Mouse (Mus musculus) ES-Bruce4 (cell line): ENCODE results near the gene Nsun7. TPM values are rescaled to one million over a fixed set of nuclear protein-coding genes. Genes with fewer than 3 reads are reported as not detected.

ENCODE experiments used
- H3K27ac ChIP-seq: 2 replicates; pipeline ENCODE4 v1.5.1; 2012; ENCODE audit warnings: low read length, inconsistent platforms; ENCODE audit not compliant: insufficient read depth
- H3K27me3 ChIP-seq: 2 replicates; pipeline ENCODE4 v1.6.1; 2012; ENCODE audit warnings: mild to moderate bottlenecking, low read length, inconsistent platforms; ENCODE audit not compliant: control insufficient read depth, poor library complexity, insufficient read depth, severe bottlenecking
- H3K36me3 ChIP-seq: 2 replicates; pipeline ENCODE4 v1.6.1; 2012; ENCODE audit warnings: inconsistent platforms, mild to moderate bottlenecking, low read length, moderate library complexity; ENCODE audit not compliant: control insufficient read depth, poor library complexity, insufficient read depth, severe bottlenecking
- H3K4me1 ChIP-seq: one replicate; pipeline ENCODE4 v1.8.1; 2011; ENCODE audit warnings: low read length; ENCODE audit not compliant: control insufficient read depth, insufficient read depth
- H3K4me3 ChIP-seq: 2 replicates; pipeline ENCODE4 v1.5.1; 2011; ENCODE audit warnings: low read depth, mild to moderate bottlenecking, low read length
- H3K9ac ChIP-seq: 2 replicates; pipeline ENCODE4 v1.6.1; 2012; ENCODE audit warnings: low read depth, mild to moderate bottlenecking, inconsistent platforms; ENCODE audit not compliant: poor library complexity, severe bottlenecking
- H3K9me3 ChIP-seq: replicated peaks from 2 replicates; pipeline ENCODE4 v1.6.1; 2012; ENCODE audit warnings: mild to moderate bottlenecking, low read length, inconsistent platforms; ENCODE audit not compliant: control insufficient read depth, poor library complexity, insufficient read depth, severe bottlenecking
- CTCF ChIP-seq: IDR thresholded peaks from one replicate; pipeline ENCODE4 v1.8.1; 2011; ENCODE audit warnings: low read depth, low read length
- EP300 ChIP-seq: IDR thresholded peaks from 2 replicates; pipeline ENCODE4 v1.6.1; 2011; ENCODE audit warnings: low read depth, low read length; ENCODE audit not compliant: insufficient read depth
- POLR2A ChIP-seq: IDR thresholded peaks from one replicate; pipeline ENCODE4 v1.8.1; 2011; ENCODE audit warnings: low read length; ENCODE audit not compliant: insufficient read depth
- polyA plus RNA-seq: library from polyadenylated mRNA; stranded (reverse); fragments of >200 nt; gene quantifications from 2 replicates; pipeline ENCODE4 v1.2.4, GENCODE M21; 2011; ENCODE audit warnings: low read depth; ENCODE audit not compliant: missing spikeins, insufficient read depth, insufficient read length

Nsun7 gene
- polyA plus RNA-seq, 1 experiment = 0.94 TPM

GRCm38 (mm10) chr5:66342285-66342684 lies 82.6 kb downstream of the Nsun7 start:
- Histone ChIP-seq H3K27ac (peak overlapping the region; percentile 66), H3K9ac (peak overlapping the region; percentile 85), H3K4me3 (peak overlapping the region; percentile 98), H3K9me3 (no peaks in the 10 kb centered on the region), H3K27me3 (no peaks in the 10 kb centered on the region), H3K36me3 (no peaks in the 10 kb centered on the region), H3K4me1 (peaks cover 6% of the 10 kb centered on the region)
- TF ChIP-seq CTCF = no peak
- TF ChIP-seq POLR2A = peak; percentile 82
- no peak for TF ChIP-seq EP300

GRCm38 (mm10) chr5:66344182-66344581 lies 84.5 kb downstream of the Nsun7 start:
- Histone ChIP-seq H3K4me1 (peaks cover 3% of the 10 kb centered on the region), H3K36me3 (no peaks in the 10 kb centered on the region), H3K27ac (no peak overlapping the region), H3K9ac (no peak overlapping the region), H3K9me3 (no peaks in the 10 kb centered on the region), H3K27me3 (no peaks in the 10 kb centered on the region), H3K4me3 (no peak overlapping the region)
- TF ChIP-seq CTCF (no peak), EP300 (no peak), POLR2A (no peak)

GRCm38 (mm10) chr5:66345140-66345539 lies 85.4 kb downstream of the Nsun7 start:
- peaks cover 3% of the 10 kb centered on the region for H3K4me1 ChIP-seq
- no peak overlapping the region for H3K9ac ChIP-seq
- no peaks in the 10 kb centered on the region for H3K36me3 ChIP-seq
- H3K4me3 ChIP-seq = no peak overlapping the region
- no peak for TF ChIP-seq POLR2A
- TF ChIP-seq EP300 = no peak
- TF ChIP-seq CTCF = no peak
- no peaks in the 10 kb centered on the region for H3K9me3 ChIP-seq
- 0 out of 2 replicates have a peak overlapping the region, but pooled peaks have one; percentile 7 for H3K27ac ChIP-seq
- H3K27me3 ChIP-seq = no peaks in the 10 kb centered on the region

- H3K4me3 ChIP-seq = no peak overlapping the region
- no peak overlapping the region for H3K27ac ChIP-seq
- no peak for TF ChIP-seq CTCF
- TF ChIP-seq POLR2A = no peak
- TF ChIP-seq EP300 = no peak
These were observed 87.1 kb downstream of the Nsun7 start for GRCm38 (mm10) chr5:66346756-66347155.

More at GRCm38 (mm10) chr5:66346756-66347155, 87.1 kb downstream of the Nsun7 start:
- Histone ChIP-seq H3K9ac (no peak overlapping the region), H3K27me3 (no peaks in the 10 kb centered on the region), H3K9me3 (no peaks in the 10 kb centered on the region), H3K4me1 (no peaks in the 10 kb centered on the region), H3K36me3 (no peaks in the 10 kb centered on the region)

Other genes with a start within 250 kb of the Nsun7 start
- gene Rbm47, start 86.8 kb upstream of the Nsun7 start, polyA plus RNA-seq = 82.8 and 88.1 TPM in 2 replicates